Mouse (Mus musculus): ENCODE measurements around the gene Pdia2. TPM values are rescaled to one million over a fixed set of nuclear protein-coding genes. Genes with fewer than 3 reads are reported as not detected.

Pdia2 gene
- total RNA-seq (2015; ENCODE audit: low replicate concordance) (4.7 and 13.4 TPM in 2 replicates), total RNA-seq (2017; ENCODE audit: low replicate concordance) (4.1 and 24.4 TPM in 2 replicates)

- ATAC-seq (replicated peaks; ENCODE audit: low FRiP score, poor library complexity, severe bottlenecking), result peak; percentile 32; the same call in 1 of the 2 replicates
Measured at GRCm38 (mm10) chr17:26198892-26199291, at the start of gene Pdia2. TSS of gene Pdia2 (minus strand) at chr17:26199087.

GRCm38 (mm10) chr17:26244101-26244841 is 45.4 kb upstream of the Pdia2 start, which contains the start of gene Fam234a:
TSS of gene Fam234a (minus strand) at chr17:26244242.
- peak; percentile 90 for ATAC-seq (replicated peaks; ENCODE audit: low FRiP score, poor library complexity, severe bottlenecking)

- ATAC-seq (replicated peaks; ENCODE audit: low FRiP score, poor library complexity, severe bottlenecking), result peak; percentile 62
Measured at GRCm38 (mm10) chr17:26243471-26244100, 44.7 kb upstream of the Pdia2 start.

GRCm38 (mm10) chr17:26240990-26241389 is 42.1 kb upstream of the Pdia2 start:
- no peak for ATAC-seq (replicated peaks; ENCODE audit: low FRiP score, poor library complexity, severe bottlenecking)

GRCm38 (mm10) chr17:26240120-26240790 is 41.4 kb upstream of the Pdia2 start:
- ATAC-seq (replicated peaks; ENCODE audit: low FRiP score, poor library complexity, severe bottlenecking), result no peak

- ATAC-seq (replicated peaks; ENCODE audit: low FRiP score, poor library complexity, severe bottlenecking), result no peak
Measured at GRCm38 (mm10) chr17:26239551-26239950, 40.7 kb upstream of the Pdia2 start.

GRCm38 (mm10) chr17:26237667-26238066 is 38.8 kb upstream of the Pdia2 start:
- peak; percentile 43; the same call in 1 of the 2 replicates for ATAC-seq (replicated peaks; ENCODE audit: low FRiP score, poor library complexity, severe bottlenecking)

- no peak for ATAC-seq (replicated peaks; ENCODE audit: low FRiP score, poor library complexity, severe bottlenecking)
Measured at GRCm38 (mm10) chr17:26235077-26235815, 36.4 kb upstream of the Pdia2 start.

GRCm38 (mm10) chr17:26234386-26234785 is 35.5 kb upstream of the Pdia2 start:
- no peak for ATAC-seq (replicated peaks; ENCODE audit: low FRiP score, poor library complexity, severe bottlenecking)

GRCm38 (mm10) chr17:26232863-26233262 is 34.0 kb upstream of the Pdia2 start:
- no peak for ATAC-seq (replicated peaks; ENCODE audit: low FRiP score, poor library complexity, severe bottlenecking)

GRCm38 (mm10) chr17:26231156-26231555 is 32.3 kb upstream of the Pdia2 start:
- ATAC-seq (replicated peaks; ENCODE audit: low FRiP score, poor library complexity, severe bottlenecking), result no peak

GRCm38 (mm10) chr17:26229776-26230175 is 30.9 kb upstream of the Pdia2 start:
- no peak for ATAC-seq (replicated peaks; ENCODE audit: low FRiP score, poor library complexity, severe bottlenecking)

GRCm38 (mm10) chr17:26225150-26225549 is 26.3 kb upstream of the Pdia2 start:
- ATAC-seq (replicated peaks; ENCODE audit: low FRiP score, poor library complexity, severe bottlenecking), result no peak

- no peak for ATAC-seq (replicated peaks; ENCODE audit: low FRiP score, poor library complexity, severe bottlenecking)
Measured at GRCm38 (mm10) chr17:26221508-26221907, 22.6 kb upstream of the Pdia2 start.

GRCm38 (mm10) chr17:26212681-26213080 is 13.8 kb upstream of the Pdia2 start:
- ATAC-seq (replicated peaks; ENCODE audit: low FRiP score, poor library complexity, severe bottlenecking), result no peak

GRCm38 (mm10) chr17:26212241-26212640 is 13.4 kb upstream of the Pdia2 start:
- ATAC-seq (replicated peaks; ENCODE audit: low FRiP score, poor library complexity, severe bottlenecking), result no peak

- ATAC-seq (replicated peaks; ENCODE audit: low FRiP score, poor library complexity, severe bottlenecking), result no peak
Measured at GRCm38 (mm10) chr17:26207686-26208085, 8.8 kb upstream of the Pdia2 start, which contains the start of gene Arhgdig. TSS of gene Arhgdig (minus strand) at chr17:26207786.

- no peak for ATAC-seq (replicated peaks; ENCODE audit: low FRiP score, poor library complexity, severe bottlenecking)
Measured at GRCm38 (mm10) chr17:26206392-26206791, 7.5 kb upstream of the Pdia2 start.

GRCm38 (mm10) chr17:26204766-26205165 is 5.9 kb upstream of the Pdia2 start:
- ATAC-seq (replicated peaks; ENCODE audit: low FRiP score, poor library complexity, severe bottlenecking), result no peak

GRCm38 (mm10) chr17:26203321-26203811 is 4.5 kb upstream of the Pdia2 start:
- no peak for ATAC-seq (replicated peaks; ENCODE audit: low FRiP score, poor library complexity, severe bottlenecking)

All from erythroid progenitor cell, adult 5-6 weeks (primary cell).